Mouse (Mus musculus) spleen, embryonic (tissue): Measurements from ENCODE around the gene Dab1.

ENCODE experiments used
- CTCF ChIA-PET: fragments of 350-600 bp; sonication (Branson Sonifier 250); formaldehyde crosslinking; loops from one replicate; lab custom pipeline; 2022; lab: Charles Lee

The Dab1 gene

GRCm38 (mm10) chr4:103974536-103974935, 355.4 kb downstream of the Dab1 start:
- CTCF ChIA-PET = no interaction called here

- CTCF ChIA-PET = no interaction called here
Observed at GRCm38 (mm10) chr4:103974946-103975345, 355.8 kb downstream of the Dab1 start.

GRCm38 (mm10) chr4:103993884-103994283, 374.7 kb downstream of the Dab1 start:
- CTCF ChIA-PET = no interaction called here

- CTCF ChIA-PET = no interaction called here
Observed at GRCm38 (mm10) chr4:103994406-103994805, 375.2 kb downstream of the Dab1 start.

GRCm38 (mm10) chr4:104008406-104008805, 389.2 kb downstream of the Dab1 start:
- CTCF ChIA-PET = no interaction called here

- CTCF ChIA-PET = no interaction called here
Observed at GRCm38 (mm10) chr4:104011683-104012082, 392.5 kb downstream of the Dab1 start.

GRCm38 (mm10) chr4:104012150-104012549, 393.0 kb downstream of the Dab1 start:
- CTCF ChIA-PET = no interaction called here

- CTCF ChIA-PET = no interaction called here
Observed at GRCm38 (mm10) chr4:104025117-104025694, 406.0 kb downstream of the Dab1 start.

GRCm38 (mm10) chr4:104026834-104027233, 407.7 kb downstream of the Dab1 start:
- CTCF ChIA-PET = no interaction called here

GRCm38 (mm10) chr4:104027239-104027638, 408.1 kb downstream of the Dab1 start:
- CTCF ChIA-PET = no interaction called here

GRCm38 (mm10) chr4:104036091-104036490, 416.9 kb downstream of the Dab1 start:
- CTCF ChIA-PET = no interaction called here

- CTCF ChIA-PET = interaction anchor here (0.8 kb wide), 1 partner anchor 14 kb away, joined by 3 read pairs; no protein-coding TSS in a partner anchor
Observed at GRCm38 (mm10) chr4:104039588-104039987, 420.4 kb downstream of the Dab1 start.

GRCm38 (mm10) chr4:104043441-104043840, 424.3 kb downstream of the Dab1 start:
- CTCF ChIA-PET = no interaction called here

GRCm38 (mm10) chr4:104044634-104045033, 425.5 kb downstream of the Dab1 start:
- CTCF ChIA-PET = no interaction called here

GRCm38 (mm10) chr4:104047966-104048804, 429.0 kb downstream of the Dab1 start:
- CTCF ChIA-PET = no interaction called here

- CTCF ChIA-PET = no interaction called here
Observed at GRCm38 (mm10) chr4:104057116-104057515, 438.0 kb downstream of the Dab1 start.

GRCm38 (mm10) chr4:104059569-104059968, 440.4 kb downstream of the Dab1 start:
- CTCF ChIA-PET = interaction anchor here (0.7 kb wide), 1 partner anchor 27 kb away, joined by 6 read pairs; no protein-coding TSS in a partner anchor

- CTCF ChIA-PET = no interaction called here
Observed at GRCm38 (mm10) chr4:104062356-104062755, 443.2 kb downstream of the Dab1 start.

- CTCF ChIA-PET = no interaction called here
Observed at GRCm38 (mm10) chr4:104066901-104067300, 447.7 kb downstream of the Dab1 start.

GRCm38 (mm10) chr4:104067748-104068147, 448.6 kb downstream of the Dab1 start:
- CTCF ChIA-PET = no interaction called here

- CTCF ChIA-PET = no interaction called here
Observed at GRCm38 (mm10) chr4:104071296-104071695, 452.1 kb downstream of the Dab1 start.

- CTCF ChIA-PET = no interaction called here
Observed at GRCm38 (mm10) chr4:104073920-104074459, 454.8 kb downstream of the Dab1 start.

- CTCF ChIA-PET = no interaction called here
Observed at GRCm38 (mm10) chr4:104077771-104078170, 458.6 kb downstream of the Dab1 start.
